Mouse (Mus musculus) MEL (cell line): Measurements from ENCODE around the gene Myl6. TPM values are rescaled to one million over a fixed set of nuclear protein-coding genes. Genes with fewer than 3 reads are reported as not detected.

Source experiments
- DNase-seq: peaks from one replicate; pipeline ENCODE4 v3.0.0; 2011; ENCODE audit warnings: low read depth, low spot score
- H3K27ac ChIP-seq: 2 replicates; pipeline ENCODE4 v1.5.1; 2012; ENCODE audit warnings: low read depth, mild to moderate bottlenecking, control low read depth, low read length, moderate library complexity; ENCODE audit not compliant: control insufficient read depth
- H3K27me3 ChIP-seq, 2 experiments: fragments of 150-350 bp in 1 of 2; sonication (generic) in 1 of 2; 2 replicates each; pipeline ENCODE4 v1.6.1; 2012; ENCODE audit warnings: low read length in 2 of 2, mild to moderate bottlenecking in 2 of 2, improper control_type of control experiment in 1 of 2, moderate library complexity in 1 of 2; ENCODE audit not compliant: insufficient read depth in 2 of 2, control insufficient read depth in 1 of 2
- H3K36me3 ChIP-seq, 2 experiments: 2 replicates each; pipeline ENCODE4 v1.6.1; 2012 to 2014; ENCODE audit warnings: low read length in 2 of 2, improper control_type of control experiment in 1 of 2, inconsistent platforms in 1 of 2, mild to moderate bottlenecking in 1 of 2; ENCODE audit not compliant: insufficient read depth in 2 of 2, control insufficient read depth in 1 of 2
- H3K4me1 ChIP-seq, 2 experiments: fragments of 150-350 bp in 1 of 2; sonication (generic) in 1 of 2; 2 replicates each; pipeline ENCODE4 v1.6.1; 2012; ENCODE audit warnings: low read length in 2 of 2, improper control_type of control experiment in 1 of 2, mild to moderate bottlenecking in 1 of 2; ENCODE audit not compliant: insufficient read depth in 2 of 2, control insufficient read depth in 1 of 2
- H3K4me3 ChIP-seq, 2 experiments: fragments of 150-350 bp in 1 of 2; sonication (generic) in 1 of 2; 2 replicates each; pipeline ENCODE4 v1.5.1; 2012; ENCODE audit warnings: low read depth in 2 of 2, low read length in 2 of 2, mild to moderate bottlenecking in 2 of 2, moderate library complexity in 2 of 2, control low read depth in 1 of 2, improper control_type of control experiment in 1 of 2; ENCODE audit not compliant: control insufficient read depth in 1 of 2, insufficient read depth in 1 of 2
- H3K79me2 ChIP-seq: 2 replicates; pipeline ENCODE4 v1.6.1; 2012; ENCODE audit warnings: mild to moderate bottlenecking, low read length, moderate library complexity; ENCODE audit not compliant: control insufficient read depth, poor library complexity, insufficient read depth
- H3K9ac ChIP-seq: 2 replicates; pipeline ENCODE4 v1.6.1; 2012; ENCODE audit warnings: low read depth, mild to moderate bottlenecking, control low read depth, low read length, moderate library complexity; ENCODE audit not compliant: control insufficient read depth, poor library complexity, severe bottlenecking
- H3K9me3 ChIP-seq: fragments of 150-350 bp; sonication (generic); replicated peaks from 2 replicates; pipeline ENCODE4 v1.6.1; 2012; ENCODE audit warnings: mild to moderate bottlenecking, low read length, improper control_type of control experiment, moderate library complexity; ENCODE audit not compliant: insufficient read depth
- CHD1 ChIP-seq: IDR thresholded peaks from 2 replicates; pipeline ENCODE4 v1.6.1; 2012; ENCODE audit warnings: low read depth, mild to moderate bottlenecking, inconsistent platforms, low read length, improper control_type of control experiment
- CHD2 ChIP-seq: IDR thresholded peaks from 2 replicates; pipeline ENCODE4 v1.6.1; 2011; ENCODE audit warnings: low read length, improper control_type of control experiment
- E2F4 ChIP-seq: IDR thresholded peaks from 2 replicates; pipeline ENCODE4 v1.6.1; 2011; ENCODE audit warnings: low read depth, low read length, improper control_type of control experiment, borderline replicate concordance
- GATA1 ChIP-seq: IDR thresholded peaks from 2 replicates; pipeline ENCODE4 v1.6.1; 2011; ENCODE audit warnings: low read depth, low read length, improper control_type of control experiment
- JUND ChIP-seq: IDR thresholded peaks from 2 replicates; pipeline ENCODE4 v1.6.1; 2011; ENCODE audit warnings: low read depth, mild to moderate bottlenecking, improper control_type of control experiment, low read length
- KAT2A ChIP-seq: conservative IDR thresholded peaks from 2 replicates; pipeline ENCODE4 v1.6.1; 2012; ENCODE audit warnings: low read depth, low read length, improper control_type of control experiment, inconsistent platforms
- MAFK ChIP-seq: IDR thresholded peaks from 2 replicates; pipeline ENCODE4 v1.6.1; 2011; ENCODE audit warnings: low read depth, mild to moderate bottlenecking, low read length, improper control_type of control experiment, borderline replicate concordance
- MAX ChIP-seq: IDR thresholded peaks from 2 replicates; pipeline ENCODE4 v1.6.1; 2011; ENCODE audit warnings: low read length, improper control_type of control experiment
- MYC ChIP-seq: IDR thresholded peaks from 2 replicates; pipeline ENCODE4 v1.6.1; 2011; ENCODE audit warnings: low read depth, mild to moderate bottlenecking, low read length, improper control_type of control experiment, moderate library complexity
- NELFE ChIP-seq: IDR thresholded peaks from 2 replicates; pipeline ENCODE4 v1.6.1; 2011; ENCODE audit warnings: low read depth, low read length, improper control_type of control experiment
- NRF1 ChIP-seq: IDR thresholded peaks from 2 replicates; pipeline ENCODE4 v1.6.1; 2014; ENCODE audit warnings: low read depth, mild to moderate bottlenecking, inconsistent platforms, low read length, improper control_type of control experiment, moderate library complexity; ENCODE audit not compliant: poor library complexity, insufficient read depth, severe bottlenecking
- POLR2AphosphoS2 ChIP-seq: IDR thresholded peaks from 2 replicates; pipeline ENCODE4 v1.6.1; 2011; ENCODE audit warnings: low read length, improper control_type of control experiment
- RAD21 ChIP-seq: IDR thresholded peaks from 2 replicates; pipeline ENCODE4 v1.6.1; 2011; ENCODE audit warnings: mild to moderate bottlenecking, low read depth, low read length, improper control_type of control experiment
- SIN3A ChIP-seq: IDR thresholded peaks from 2 replicates; pipeline ENCODE4 v1.6.1; 2012; ENCODE audit warnings: low read length, improper control_type of control experiment, inconsistent platforms
- SMC3 ChIP-seq: IDR thresholded peaks from 2 replicates; pipeline ENCODE4 v1.6.1; 2011; ENCODE audit warnings: low read depth, low read length, improper control_type of control experiment
- TAL1 ChIP-seq: IDR thresholded peaks from 2 replicates; pipeline ENCODE4 v1.6.1; 2012; ENCODE audit warnings: mild to moderate bottlenecking, inconsistent platforms, low read length, moderate library complexity, mixed read lengths
- TBP ChIP-seq: IDR thresholded peaks from 2 replicates; pipeline ENCODE4 v1.8.0; 2011; ENCODE audit warnings: low read depth, low read length, improper control_type of control experiment
- UBTF ChIP-seq: IDR thresholded peaks from 2 replicates; pipeline ENCODE4 v1.6.1; 2012; ENCODE audit warnings: low read depth, mild to moderate bottlenecking, inconsistent platforms, low read length, improper control_type of control experiment, moderate library complexity, borderline replicate concordance; ENCODE audit not compliant: insufficient read depth
- ZNF384 ChIP-seq: IDR thresholded peaks from 2 replicates; pipeline ENCODE4 v1.6.1; 2012; ENCODE audit warnings: low read depth, mild to moderate bottlenecking, inconsistent platforms, low read length, improper control_type of control experiment
- polyA plus RNA-seq, 2 experiments: library from polyadenylated mRNA; stranded (reverse) in 1 of 2; unstranded in 1 of 2; fragments of >175 nt in 1 of 2; fragments of >200 nt in 1 of 2; gene quantifications; 2 replicates each; pipeline versions ENCODE4 v1.2.1 to v1.2.4; 2012; ENCODE audit warnings: low replicate concordance in 2 of 2, low read depth in 1 of 2; ENCODE audit not compliant: insufficient read length in 2 of 2, insufficient read depth in 1 of 2, missing spikeins in 1 of 2
- total RNA-seq: library from RNA; depleted of rRNA; stranded (reverse); fragments of 300-350 nt; gene quantifications from 2 replicates; pipeline ENCODE4 v1.2.3, GENCODE M21; 2012

The Myl6 gene
- total and polyA plus RNA-seq, 3 experiments = 399 to 589 TPM; not detected in 1

DNA sequence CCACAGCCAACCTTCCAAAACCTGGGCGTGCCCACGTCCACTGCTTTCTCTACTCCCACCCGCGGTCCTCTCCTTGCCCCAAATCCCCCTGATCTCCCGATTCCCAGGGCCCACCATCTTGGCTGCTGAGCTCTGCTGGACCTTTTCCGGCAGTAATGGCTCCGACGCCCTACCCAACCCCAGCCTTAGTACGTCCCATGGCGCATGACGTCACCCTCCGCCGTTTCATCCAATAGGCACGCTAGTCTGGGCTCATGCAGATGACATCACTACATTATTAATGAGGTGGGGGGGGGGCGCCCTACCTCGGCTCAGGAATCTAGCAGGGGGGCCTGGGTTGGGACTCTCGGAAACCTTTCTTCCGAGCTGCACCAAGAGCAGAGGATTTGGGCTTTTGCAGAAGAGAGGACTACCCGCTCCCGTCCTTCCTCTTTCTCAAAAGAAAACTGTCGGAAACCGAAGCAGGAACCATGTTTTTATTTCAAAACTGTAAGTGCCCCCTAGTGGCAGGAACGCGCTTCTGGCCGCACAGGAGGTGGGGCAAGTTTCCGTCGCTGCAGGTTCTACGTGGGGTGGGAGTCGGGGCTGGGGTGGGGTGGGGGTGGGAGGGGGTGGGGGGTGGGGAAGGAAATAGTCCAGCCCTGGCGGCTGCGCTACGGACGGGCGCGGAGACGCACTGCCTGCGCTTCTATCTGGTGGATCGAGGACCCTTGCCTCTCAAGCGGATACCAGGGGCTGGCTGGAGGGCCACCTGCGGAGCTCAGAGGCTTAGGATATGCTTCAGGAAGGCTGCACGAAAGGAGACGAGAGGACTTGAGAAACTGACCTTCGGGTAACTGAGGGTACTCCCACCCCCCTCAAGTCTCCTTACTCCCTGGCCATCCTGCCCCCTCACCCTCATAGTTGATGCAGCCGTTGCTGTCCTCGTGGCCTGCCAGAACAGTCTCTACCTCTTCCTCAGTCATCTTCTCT, at the start of gene Myl6 (continued):
- peak; percentile 69 for TF ChIP-seq MAX
- no peak for TF ChIP-seq MAFK
- peak; percentile 69; the same call in 1 of the 2 replicates for TF ChIP-seq CHD1
- no peak for TF ChIP-seq GATA1

- H3K27ac ChIP-seq = no peak overlapping the region
- no peaks in the 10 kb centered on the region for H3K27me3 ChIP-seq
- no peak overlapping the region for H3K9ac ChIP-seq
- peaks cover 11% of the 10 kb centered on the region for H3K79me2 ChIP-seq
- no peaks in the 10 kb centered on the region for H3K9me3 ChIP-seq
- DNase-seq = no peak
- peaks cover 0 to 6% of the 10 kb centered on the region in 2 experiments; a peak in 2 of 4 replicates for H3K36me3 ChIP-seq
- TF ChIP-seq KAT2A (no peak), POLR2AphosphoS2 (no peak), ZNF384 (no peak), SMC3 (no peak), MAFK (no peak), SIN3A (no peak), MAX (no peak), RAD21 (no peak), MYC (no peak), CHD2 (no peak), E2F4 (no peak), NRF1 (no peak)
- peaks cover 0 to 5% of the 10 kb centered on the region in 2 experiments; a peak in 2 of 4 replicates for H3K4me1 ChIP-seq
- no peak overlapping the region for H3K4me3 ChIP-seq
These were observed 49.2 kb upstream of the Myl6 start for GRCm38 (mm10) chr10:128543100-128543499.

DNA sequence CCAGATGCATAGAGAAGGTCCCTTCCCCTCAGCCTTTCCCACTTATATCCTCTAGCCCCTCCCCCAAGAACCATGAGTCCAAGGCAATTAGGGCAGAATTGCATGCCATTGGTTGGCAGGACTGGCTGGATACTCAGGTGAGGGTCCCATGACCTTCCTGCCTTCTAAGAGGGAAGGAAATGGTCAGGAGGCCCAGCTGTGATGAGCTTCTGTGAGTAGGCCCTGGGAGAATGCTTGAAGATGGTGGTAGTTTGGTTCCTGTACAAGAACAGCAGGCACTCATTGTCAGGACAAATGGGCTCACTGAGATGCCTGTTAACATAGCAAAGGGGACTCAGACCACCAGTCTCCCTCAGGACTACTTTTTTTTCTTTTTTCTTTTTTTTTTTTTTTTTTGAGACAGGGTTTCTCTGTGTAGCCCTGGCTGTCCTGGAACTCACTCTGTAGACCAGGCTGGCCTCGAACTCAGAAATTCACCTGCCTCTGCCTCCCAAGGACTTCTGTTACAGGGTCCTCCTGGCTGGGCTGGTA, 44.5 kb upstream of the Myl6 start:
- Histone ChIP-seq H3K9me3 (no peaks in the 10 kb centered on the region), H3K4me3 (no peak overlapping the region), H3K27ac (no peak overlapping the region), H3K9ac (no peak overlapping the region), H3K4me1 (peaks cover 0 to 11% of the 10 kb centered on the region in 2 experiments; a peak in 2 of 4 replicates), H3K36me3 (peaks cover 0 to 6% of the 10 kb centered on the region in 2 experiments; a peak in 2 of 4 replicates), H3K27me3 (no peaks in the 10 kb centered on the region), H3K79me2 (no peaks in the 10 kb centered on the region)
- no peak for TF ChIP-seq TBP
- TF ChIP-seq ZNF384 = no peak
- TF ChIP-seq CHD1 = no peak
- TF ChIP-seq MYC = no peak
- no peak for TF ChIP-seq NELFE
- no peak for TF ChIP-seq TAL1
- TF ChIP-seq JUND = no peak
- no peak for TF ChIP-seq UBTF
- DNase-seq = no peak
